Mouse (Mus musculus): ENCODE results near the gene Traf5.

Traf5 gene

DNA sequence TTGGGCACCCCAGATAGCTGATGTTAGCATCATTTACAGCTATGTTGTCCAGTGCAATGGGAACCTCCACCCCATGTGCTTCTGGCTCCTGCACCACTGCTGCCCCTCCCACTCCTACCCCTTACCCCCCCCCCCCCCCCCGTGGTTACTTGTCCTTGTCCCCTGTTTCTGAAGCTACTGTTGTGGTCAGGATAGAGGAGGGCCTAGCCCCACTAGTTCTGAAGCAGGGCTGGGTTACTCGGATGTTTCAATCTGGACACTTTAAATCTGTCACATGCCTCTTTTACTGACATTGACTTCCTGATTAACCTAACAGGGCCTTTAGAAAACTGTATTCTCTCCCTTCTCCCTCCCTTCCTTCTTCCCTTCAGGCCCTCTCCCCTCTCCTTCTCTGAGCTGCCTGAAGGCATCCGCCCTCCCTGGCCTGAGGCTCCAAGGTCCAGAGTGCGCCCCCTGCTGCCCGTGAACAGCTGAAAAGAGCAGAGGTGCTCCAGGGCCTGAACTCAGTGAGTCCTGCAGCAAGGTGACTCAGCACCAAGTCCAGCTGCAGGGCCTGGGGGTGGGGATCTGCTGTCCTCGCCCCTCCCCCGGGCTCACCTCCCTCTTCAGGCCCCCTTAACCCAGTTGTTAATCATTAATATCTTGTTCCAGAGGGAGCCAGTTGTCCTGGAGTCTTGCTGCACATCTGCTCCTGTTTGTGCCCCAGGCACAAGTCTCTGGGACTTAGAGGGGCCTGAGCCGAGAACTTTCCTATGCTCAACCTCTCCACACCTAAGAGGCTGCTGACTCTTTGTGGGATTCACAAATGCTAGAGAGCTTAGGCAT is 128.2 kb downstream of the Traf5 start:
- peak; percentile 67 for DNase-seq (ENCODE audit: low spot score)

- no peak for DNase-seq (ENCODE audit: low spot score)
Observed at GRCm38 (mm10) chr1:191963413-191963812, 128.9 kb downstream of the Traf5 start.

- no peak for DNase-seq (ENCODE audit: low spot score)
Observed at GRCm38 (mm10) chr1:191960946-191961345, 131.4 kb downstream of the Traf5 start.

DNA sequence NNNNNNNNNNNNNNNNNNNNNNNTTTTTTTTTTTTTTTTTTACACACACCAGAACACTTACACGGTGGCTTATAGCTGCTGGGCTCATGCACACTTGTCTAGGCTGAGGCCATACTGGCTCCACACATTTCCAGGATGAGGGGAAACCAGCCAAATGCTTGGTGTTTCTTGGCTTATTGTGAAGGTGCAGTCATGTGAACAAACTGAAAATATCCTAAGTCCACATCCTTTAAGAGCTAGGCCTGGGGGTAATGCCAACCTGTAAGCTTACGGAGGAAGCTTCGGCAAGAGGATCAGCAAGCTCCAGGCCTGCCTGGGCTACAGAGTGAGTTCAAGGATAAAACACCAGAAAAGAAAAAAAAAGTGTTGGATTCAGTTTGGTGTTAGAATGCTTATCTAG is 135.0 kb downstream of the Traf5 start:
- no peak for DNase-seq (ENCODE audit: low spot score)

GRCm38 (mm10) chr1:191956871-191957270 is 135.5 kb downstream of the Traf5 start:
- DNase-seq (ENCODE audit: low spot score), result no peak

GRCm38 (mm10) chr1:191956261-191956660 is 136.1 kb downstream of the Traf5 start:
- no peak for DNase-seq (ENCODE audit: low spot score)

- no peak for DNase-seq (ENCODE audit: low spot score)
Observed at GRCm38 (mm10) chr1:191955101-191955500, 137.3 kb downstream of the Traf5 start.

GRCm38 (mm10) chr1:191952733-191953335 is 139.5 kb downstream of the Traf5 start:
- DNase-seq (ENCODE audit: low spot score), result no peak

DNA sequence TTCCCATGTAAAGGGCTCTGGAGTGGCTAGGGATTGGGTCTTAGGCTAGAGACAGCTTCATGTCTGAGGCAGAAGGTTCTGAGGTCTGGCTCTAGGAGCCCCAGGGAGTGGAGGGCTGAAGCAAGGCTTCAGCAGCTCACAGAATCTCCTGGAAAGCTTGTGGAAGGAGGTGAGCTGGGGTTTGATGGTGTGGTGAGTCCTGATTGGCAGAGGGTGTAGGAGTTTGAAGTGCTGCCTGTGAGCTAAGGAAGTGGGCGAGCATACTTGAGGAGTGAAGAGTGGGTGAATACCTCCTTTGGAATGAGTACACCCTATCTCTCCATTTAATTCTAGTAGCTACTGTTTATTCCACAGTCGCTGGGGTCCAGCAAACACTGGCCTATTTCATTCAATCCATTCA is 141.7 kb downstream of the Traf5 start:
- DNase-seq (ENCODE audit: low spot score), result no peak

DNA sequence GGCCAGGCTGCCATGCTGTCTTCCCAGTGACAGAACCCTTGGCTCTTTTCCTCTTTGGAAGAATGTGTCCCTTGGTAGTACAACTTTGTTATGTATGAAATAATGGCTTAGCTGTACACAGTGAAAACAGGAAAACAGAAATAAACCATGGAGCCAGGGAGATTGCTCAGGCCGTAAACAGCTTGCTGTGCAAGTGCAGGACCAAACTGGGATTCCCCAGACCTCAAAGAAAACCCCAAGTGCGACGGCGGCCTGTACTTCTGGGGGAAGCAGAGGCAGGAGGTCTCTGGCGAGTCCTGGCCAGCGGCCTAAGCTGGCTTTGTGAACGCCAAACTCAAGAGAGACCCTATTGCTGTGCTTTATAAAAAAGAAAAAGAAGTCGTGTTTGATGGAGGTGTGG is 143.8 kb downstream of the Traf5 start:
- no peak for DNase-seq (ENCODE audit: low spot score)

GRCm38 (mm10) chr1:191947796-191948195 is 144.6 kb downstream of the Traf5 start:
- DNase-seq (ENCODE audit: low spot score), result no peak
